Mouse (Mus musculus) gastrocnemius, postnatal 14 days (tissue): ENCODE measurements around the gene Gm14226. TPM values are rescaled to one million over a fixed set of nuclear protein-coding genes. Genes with fewer than 3 reads are reported as not detected.
"Not testable (repeated sequence)": the region's sequence is repeated elsewhere in the genome, so short reads cannot be mapped to it uniquely, and the experiment has no call there.

Experiments
- DNase-seq: peaks from one replicate; pipeline ENCODE4 v3.0.0; 2021; ENCODE audit warnings: mixed read lengths
- intact Hi-C: fragments of 180-260 bp; cut with DNase I; formaldehyde crosslinking; loops from one replicate; pipeline ENCODE4 v1.15.1; 2025; ENCODE audit warnings: low total_unique reads
- total RNA-seq, 2 experiments: library from RNA; stranded (reverse); gene quantifications; 2 replicates each; pipeline ENCODE4 v1.2.3; 2021

Gene Gm14226
- total RNA-seq, 2 experiments from 2014 or later, result not detected

- DNase-seq, result no peak
- intact Hi-C loops, result no loop called here
Measured at GRCm38 (mm10) chr2:155045075-155045474, 27.0 kb downstream of the Gm14226 start.

- intact Hi-C loops, result no loop called here
- no peak for DNase-seq
Measured at GRCm38 (mm10) chr2:155046803-155047202, 28.7 kb downstream of the Gm14226 start.

GRCm38 (mm10) chr2:155047452-155048178 is 29.5 kb downstream of the Gm14226 start:
- DNase-seq, result no peak
- intact Hi-C loops, result no loop called here

- no peak for DNase-seq
- intact Hi-C loops, result no loop called here
Measured at GRCm38 (mm10) chr2:155050108-155050503, 32.0 kb downstream of the Gm14226 start.

- DNase-seq, result peak; percentile 96
- intact Hi-C loops, result no loop called here
Measured at GRCm38 (mm10) chr2:155050504-155051236, 32.6 kb downstream of the Gm14226 start.

- intact Hi-C loops, result no loop called here
Measured at GRCm38 (mm10) chr2:155051622-155052351, 33.7 kb downstream of the Gm14226 start.

GRCm38 (mm10) chr2:155052681-155053080 is 34.6 kb downstream of the Gm14226 start:
- DNase-seq, result no peak
- intact Hi-C loops, result no loop called here

More at GRCm38 (mm10) chr2:155051622-155052351, 33.7 kb downstream of the Gm14226 start:
- no peak for DNase-seq

- intact Hi-C loops, DNase-seq: not testable (repeated sequence)
Measured at GRCm38 (mm10) chr2:155053512-155053911, 35.4 kb downstream of the Gm14226 start.

- intact Hi-C loops, result no loop called here
- no peak for DNase-seq
Measured at GRCm38 (mm10) chr2:155054672-155055071, 36.6 kb downstream of the Gm14226 start.

- DNase-seq, result no peak
- intact Hi-C loops, result no loop called here
Measured at GRCm38 (mm10) chr2:155056076-155056578, 38.1 kb downstream of the Gm14226 start.

GRCm38 (mm10) chr2:155057361-155057760 is 39.3 kb downstream of the Gm14226 start:
- no peak for DNase-seq
- intact Hi-C loops, result no loop called here

GRCm38 (mm10) chr2:155071027-155071426 is 53.0 kb downstream of the Gm14226 start:
- intact Hi-C loops, result no loop called here
- DNase-seq, result no peak

GRCm38 (mm10) chr2:155072353-155073145 is 54.5 kb downstream of the Gm14226 start:
- intact Hi-C loops, result no loop called here
- DNase-seq, result no peak

- intact Hi-C loops, result no loop called here
- DNase-seq, result no peak
Measured at GRCm38 (mm10) chr2:155073347-155073746, 55.3 kb downstream of the Gm14226 start.

GRCm38 (mm10) chr2:155073978-155074765 is 56.1 kb downstream of the Gm14226 start, which contains the start of gene Ahcy:
TSS of gene Ahcy (minus strand) at chr2:155074497.
- DNase-seq, result peak; percentile 89
- intact Hi-C loops, result no loop called here

GRCm38 (mm10) chr2:155074766-155075330 is 56.8 kb downstream of the Gm14226 start:
- intact Hi-C loops, result no loop called here
- DNase-seq, result no peak

- intact Hi-C loops, result no loop called here
- no peak for DNase-seq
Measured at GRCm38 (mm10) chr2:155075649-155076048, 57.6 kb downstream of the Gm14226 start.
